Mouse (Mus musculus): ENCODE measurements around the gene Dlg2. TPM values are rescaled to one million over a fixed set of nuclear protein-coding genes. Genes with fewer than 3 reads are reported as not detected.

Dlg2 gene
- polyA plus RNA-seq (2012; rRNA removed), result 0.21 and 0.71 TPM in 2 replicates

GRCm38 (mm10) chr7:90476313-90477245 lies at the start of gene Dlg2:
TSS of gene Dlg2 (plus strand) at chr7:90476672.
- WGBS, result 1% methylated on average over 32 of the region's 32 CpGs
- no peak for DNase-seq (ENCODE audit: low read depth, low spot score)

- no peak for DNase-seq (ENCODE audit: low read depth, low spot score)
- WGBS, result 73% methylated on average over 9 of the region's 9 CpGs
Measured at GRCm38 (mm10) chr7:90427006-90427405, 49.5 kb upstream of the Dlg2 start.

GRCm38 (mm10) chr7:90432221-90432620 lies 44.3 kb upstream of the Dlg2 start:
- DNase-seq (ENCODE audit: low read depth, low spot score), result no peak

- 86% methylated on average over 4 of the region's 4 CpGs for WGBS
- DNase-seq (ENCODE audit: low read depth, low spot score), result no peak
Measured at GRCm38 (mm10) chr7:90440044-90440443, 36.4 kb upstream of the Dlg2 start.

- no peak for DNase-seq (ENCODE audit: low read depth, low spot score)
- WGBS, result 12% methylated on average over 4 of the region's 4 CpGs
Measured at GRCm38 (mm10) chr7:90442070-90442469, 34.4 kb upstream of the Dlg2 start.

- under 1% methylated on average over 54 of the region's 54 CpGs for WGBS
- DNase-seq (ENCODE audit: low read depth, low spot score), result peak; percentile 92
Measured at GRCm38 (mm10) chr7:90442518-90443080, 33.9 kb upstream of the Dlg2 start, which contains the start of gene Crebzf. TSS of gene Crebzf (plus strand) at chr7:90442729.

GRCm38 (mm10) chr7:90443101-90444091 lies 33.1 kb upstream of the Dlg2 start:
- no peak for DNase-seq (ENCODE audit: low read depth, low spot score)
- WGBS, result under 1% methylated on average over 123 of the region's 123 CpGs

- under 1% methylated on average over 6 of the region's 6 CpGs for WGBS
- DNase-seq (ENCODE audit: low read depth, low spot score), result no peak
Measured at GRCm38 (mm10) chr7:90444206-90444605, 32.3 kb upstream of the Dlg2 start.

- DNase-seq (ENCODE audit: low read depth, low spot score), result no peak
- 5% methylated on average over 7 of the region's 7 CpGs for WGBS
Measured at GRCm38 (mm10) chr7:90456149-90456844, 20.2 kb upstream of the Dlg2 start.

- under 1% methylated on average over 41 of the region's 41 CpGs for WGBS
Measured at GRCm38 (mm10) chr7:90456845-90457468, 19.5 kb upstream of the Dlg2 start, which contains the start of gene Tmem126a. TSS of gene Tmem126a (minus strand) at chr7:90457229.

GRCm38 (mm10) chr7:90457517-90457916 lies 19.0 kb upstream of the Dlg2 start:
- DNase-seq (ENCODE audit: low read depth, low spot score), result no peak
- 7% methylated on average over 10 of the region's 10 CpGs for WGBS

More at GRCm38 (mm10) chr7:90456845-90457468, 19.5 kb upstream of the Dlg2 start, which contains the start of gene Tmem126a:
- DNase-seq (ENCODE audit: low read depth, low spot score), result peak; percentile 78

- WGBS, result 40% methylated on average over 10 of the region's 10 CpGs
- DNase-seq (ENCODE audit: low read depth, low spot score), result no peak
Measured at GRCm38 (mm10) chr7:90460330-90460729, 16.1 kb upstream of the Dlg2 start.

- 15% methylated on average over 14 of the region's 14 CpGs for WGBS
- DNase-seq (ENCODE audit: low read depth, low spot score), result no peak
Measured at GRCm38 (mm10) chr7:90460930-90461329, 15.5 kb upstream of the Dlg2 start.

- no peak for DNase-seq (ENCODE audit: low read depth, low spot score)
- WGBS, result 95% methylated on average over 5 of the region's 5 CpGs
Measured at GRCm38 (mm10) chr7:90461441-90461840, 15.0 kb upstream of the Dlg2 start.

GRCm38 (mm10) chr7:90473511-90473910 lies 3.0 kb upstream of the Dlg2 start:
- 29% methylated on average over 2 of the region's 2 CpGs for WGBS
- no peak for DNase-seq (ENCODE audit: low read depth, low spot score)

- under 1% methylated on average over 36 of the region's 36 CpGs for WGBS
- peak; percentile 94 for DNase-seq (ENCODE audit: low read depth, low spot score)
Measured at GRCm38 (mm10) chr7:90475793-90476312, 619 bp upstream of the Dlg2 start, which contains the start of gene Tmem126b. TSS of gene Tmem126b (minus strand) at chr7:90476001.

GRCm38 (mm10) chr7:90482607-90483006 lies 6.1 kb downstream of the Dlg2 start:
- DNase-seq (ENCODE audit: low read depth, low spot score), result no peak

GRCm38 (mm10) chr7:90508124-90508523 lies 31.7 kb downstream of the Dlg2 start:
- WGBS, result 57% methylated on average over 3 of the region's 3 CpGs
- DNase-seq (ENCODE audit: low read depth, low spot score), result no peak

More at GRCm38 (mm10) chr7:90482607-90483006, 6.1 kb downstream of the Dlg2 start:
- 82% methylated on average over 2 of the region's 2 CpGs for WGBS

Data from large intestine, adult 2 months (tissue).